Mouse (Mus musculus): ENCODE measurements at regions not wholly inside any gene's neighbourhood (a gene's known extent, or its start where the extent isn't known, plus 50 kb on each side); places are given as distances from the start of the nearest gene placed in this dataset.

- no peak for DNase-seq (ENCODE audit: low spot score in 2 of 2)
Observed at GRCm38 (mm10) chr10:23052480-23053378, 232.8 kb upstream of the Tcf21 start.

GRCm38 (mm10) chr10:23044466-23044865 lies 224.5 kb upstream of the Tcf21 start:
- no peak for DNase-seq (ENCODE audit: low spot score in 2 of 2)

DNA sequence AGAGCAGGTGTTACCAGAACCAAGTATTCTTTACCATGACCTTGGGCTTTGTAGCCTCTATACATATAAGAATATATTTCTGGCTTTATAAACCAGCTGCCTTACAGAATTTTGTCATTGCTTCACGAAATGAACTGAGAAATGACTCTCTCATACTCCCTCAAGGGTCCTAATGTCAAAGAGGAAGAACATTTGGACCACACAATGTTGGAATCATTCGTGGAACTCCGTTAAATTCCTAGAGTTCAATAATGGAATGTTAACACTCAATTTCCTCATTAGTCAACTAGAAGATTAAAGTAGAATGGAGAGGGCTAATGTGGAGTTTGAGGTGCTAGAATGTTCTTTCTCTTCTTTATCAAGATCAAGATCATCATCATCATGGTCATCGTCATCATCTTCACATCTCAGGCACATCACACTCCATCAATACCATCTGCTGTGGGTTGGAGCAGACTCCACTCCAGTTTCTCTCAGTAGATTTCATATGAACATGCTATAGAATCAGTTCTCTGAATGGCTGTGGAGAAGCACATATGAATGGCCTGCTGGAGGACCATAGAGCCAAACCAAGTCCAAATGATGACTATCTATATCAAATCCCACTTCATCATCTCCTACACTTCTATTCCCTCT lies 211.6 kb upstream of the Tcf21 start:
- no peak for DNase-seq (ENCODE audit: low spot score in 2 of 2)

- no peak for DNase-seq (ENCODE audit: low spot score in 2 of 2)
Observed at GRCm38 (mm10) chr10:23027961-23028360, 208.0 kb upstream of the Tcf21 start.

GRCm38 (mm10) chr10:23017151-23017678 lies 197.2 kb upstream of the Tcf21 start:
- no peak for DNase-seq (ENCODE audit: low spot score in 2 of 2)

GRCm38 (mm10) chr10:23015935-23016694 lies 196.1 kb upstream of the Tcf21 start:
- DNase-seq (ENCODE audit: low spot score in 2 of 2): no peak

DNA sequence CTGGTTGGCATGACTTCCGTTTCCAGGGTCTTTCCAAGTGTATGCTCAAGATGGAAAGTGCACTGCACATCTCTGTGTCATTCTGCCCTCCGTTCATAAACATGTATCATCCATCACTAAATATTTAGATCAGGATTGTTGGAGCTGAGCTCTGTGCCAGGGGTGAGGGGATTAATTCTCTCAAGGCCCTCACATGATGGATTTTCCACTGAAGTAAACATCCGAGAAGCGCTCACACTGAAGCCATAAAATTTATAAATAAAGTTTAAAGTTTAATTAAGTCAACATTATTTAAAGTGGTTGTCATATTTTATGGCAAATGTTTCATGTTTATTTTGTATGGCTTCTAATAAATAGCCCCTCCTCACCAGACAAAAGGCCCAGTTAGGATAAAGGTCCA lies 190.7 kb upstream of the Tcf21 start:
- no peak for DNase-seq (ENCODE audit: low spot score in 2 of 2)

DNA sequence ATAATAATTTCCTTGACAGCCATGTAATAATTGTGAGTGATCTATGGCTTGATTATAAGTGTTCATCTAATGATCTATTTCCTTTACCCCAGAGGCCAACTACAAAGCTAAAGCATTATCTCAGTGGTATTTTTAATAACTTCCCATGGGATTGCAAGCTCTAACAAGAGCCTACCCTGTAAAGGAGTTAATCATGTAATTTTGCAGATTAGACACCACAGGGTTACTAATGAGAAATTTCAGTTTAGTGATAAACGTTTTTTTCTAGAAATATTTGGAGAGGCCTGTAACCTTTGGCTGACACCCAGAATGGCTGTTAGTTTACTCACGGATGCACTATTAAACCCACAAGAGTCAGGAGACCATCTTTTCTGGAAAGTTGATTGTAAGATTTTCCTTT lies 190.2 kb upstream of the Tcf21 start:
- DNase-seq (ENCODE audit: low spot score in 2 of 2): no peak

GRCm38 (mm10) chr10:23004768-23005167 lies 184.8 kb upstream of the Tcf21 start:
- no peak for DNase-seq (ENCODE audit: low spot score in 2 of 2)

GRCm38 (mm10) chr10:23003686-23004085 lies 183.7 kb upstream of the Tcf21 start:
- DNase-seq (ENCODE audit: low spot score in 2 of 2): no peak

DNA sequence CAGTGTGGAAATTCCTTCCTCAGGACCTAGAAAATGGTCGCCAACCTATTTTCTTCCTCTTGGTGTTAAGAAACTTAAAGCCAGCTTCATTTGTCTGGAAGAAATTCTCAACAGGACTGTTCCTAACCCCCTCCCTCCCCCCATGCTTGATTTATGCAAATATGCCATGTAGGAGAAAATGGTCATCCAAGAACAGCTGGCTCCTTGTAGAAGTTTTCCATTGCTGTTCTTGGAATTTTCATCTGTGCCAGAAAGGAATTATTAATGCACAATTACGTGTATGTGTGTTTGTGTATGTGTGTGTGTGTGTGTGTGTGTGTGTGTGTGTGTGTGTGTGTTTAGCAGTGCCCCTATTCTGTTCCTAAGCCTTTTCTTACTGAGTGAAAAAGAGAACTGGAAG lies 178.6 kb upstream of the Tcf21 start:
- DNase-seq (ENCODE audit: low spot score in 2 of 2): no peak

GRCm38 (mm10) chr10:22997571-22997970 lies 177.6 kb upstream of the Tcf21 start:
- DNase-seq (ENCODE audit: low spot score in 2 of 2): no peak

- DNase-seq (ENCODE audit: low spot score in 2 of 2): no peak
Observed at GRCm38 (mm10) chr10:22993158-22993557, 173.2 kb upstream of the Tcf21 start.

DNA sequence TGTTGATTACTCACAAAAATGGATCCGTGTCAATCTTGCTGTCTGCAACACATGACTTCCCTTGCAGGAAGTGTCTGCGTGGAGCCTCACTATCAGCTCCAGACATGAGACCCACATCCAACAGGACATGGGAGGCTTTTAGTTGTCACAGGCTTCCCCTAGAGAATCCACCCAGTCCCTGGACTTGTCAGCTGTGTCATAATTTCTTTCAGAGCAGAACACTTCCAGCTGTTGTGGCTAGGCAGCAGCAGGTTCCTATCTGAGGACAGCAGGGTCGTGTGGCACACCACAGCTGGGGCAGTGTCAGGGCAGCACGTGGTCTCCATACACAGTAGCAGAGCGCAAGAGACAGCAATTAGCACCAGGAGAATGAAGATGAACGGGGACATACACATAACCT lies 161.8 kb upstream of the Tcf21 start:
- DNase-seq (ENCODE audit: low spot score in 2 of 2): no peak

DNA sequence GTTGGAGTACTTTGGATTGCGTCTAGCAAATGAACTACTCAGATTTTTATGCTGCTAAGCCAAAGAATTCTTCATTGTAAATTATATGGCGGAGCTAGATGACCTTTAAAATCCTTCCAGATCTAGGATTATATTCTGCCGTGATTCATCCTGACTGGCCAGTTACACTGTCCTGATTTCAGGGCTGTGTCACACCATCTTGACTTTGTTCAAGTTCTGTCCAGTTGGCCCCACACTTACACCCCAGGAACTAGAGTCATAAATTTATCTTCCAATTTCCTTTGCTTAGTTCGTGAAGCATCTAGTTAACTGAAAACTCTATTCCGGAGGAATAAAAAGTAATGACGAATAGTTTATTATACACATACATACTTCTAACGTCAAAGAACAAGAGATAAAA lies 158.5 kb upstream of the Tcf21 start:
- peak in 1 of 2 experiments; percentile 13 for DNase-seq (ENCODE audit: low spot score in 2 of 2)

DNA sequence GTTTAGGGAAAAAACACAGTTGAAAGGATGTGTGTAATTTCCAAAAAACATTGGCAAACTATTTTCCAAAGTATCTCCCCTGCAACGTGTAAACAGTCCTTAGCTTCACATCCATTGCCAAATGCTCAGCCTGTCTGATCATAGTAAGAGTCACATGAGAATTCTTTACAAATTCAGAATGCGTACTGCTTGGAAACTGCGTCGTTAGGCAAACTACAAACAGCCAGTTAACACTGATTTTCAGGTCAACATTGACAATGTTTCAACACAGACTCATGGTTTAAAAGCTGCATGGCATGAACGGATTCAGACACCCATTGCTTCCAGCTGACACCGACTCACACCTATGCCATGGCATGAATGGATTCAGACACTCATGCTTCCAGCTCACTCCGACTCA lies 137.0 kb upstream of the Tcf21 start:
- no peak for DNase-seq (ENCODE audit: low spot score in 2 of 2)

DNA sequence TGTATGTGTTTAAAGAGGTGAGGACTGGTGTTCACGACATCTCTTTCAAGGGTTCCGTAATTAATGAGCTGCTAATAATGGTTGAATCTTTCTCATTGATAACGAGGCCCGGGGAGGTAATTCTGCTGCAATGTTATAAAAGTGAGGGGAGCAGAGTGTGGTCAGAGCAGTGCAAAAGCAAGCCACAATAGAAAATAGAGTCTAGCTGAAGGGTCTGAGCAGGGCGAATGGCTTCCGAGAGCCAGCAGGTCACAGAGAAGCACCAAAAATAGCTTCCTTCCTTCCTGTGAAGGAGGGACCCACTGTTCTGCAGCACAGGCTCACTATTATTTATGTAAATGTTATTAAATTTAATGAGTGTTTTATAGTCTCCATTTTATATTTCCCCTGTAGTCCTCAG lies 133.3 kb upstream of the Tcf21 start:
- no peak for DNase-seq (ENCODE audit: low spot score in 2 of 2)

GRCm38 (mm10) chr10:22944247-22944646 lies 124.3 kb upstream of the Tcf21 start:
- no peak for DNase-seq (ENCODE audit: low spot score in 2 of 2)

GRCm38 (mm10) chr10:22927977-22928376 lies 108.0 kb upstream of the Tcf21 start:
- DNase-seq (ENCODE audit: low spot score in 2 of 2): peak in 1 of 2 experiments; percentile 5

- DNase-seq (ENCODE audit: low spot score in 2 of 2): no peak
Observed at GRCm38 (mm10) chr10:22926099-22926498, 106.1 kb upstream of the Tcf21 start.

- DNase-seq (ENCODE audit: low spot score in 2 of 2): no peak
Observed at GRCm38 (mm10) chr10:22921035-22921965, 101.3 kb upstream of the Tcf21 start.
